Mouse (Mus musculus) forebrain, embryonic 13.5 days (tissue): ENCODE measurements at regions not wholly inside any gene's neighbourhood (a gene's known extent, or its start where the extent isn't known, plus 50 kb on each side); places are given as distances from the start of the nearest gene placed in this dataset.

Experiments
- ATAC-seq: fragments of 200-750 bp; cut with Nextera tagmentation; 2 replicates; pipeline ENCODE4 v1.8.0; 2017
- H3K27ac ChIP-seq: fragments of 300-500 bp; sonication (generic); 2 replicates; pipeline ENCODE4 v1.5.1; 2015; ENCODE audit warnings: inconsistent platforms, mild to moderate bottlenecking, moderate library complexity
- H3K27me3 ChIP-seq: fragments of 300-500 bp; sonication (generic); 2 replicates; pipeline ENCODE4 v1.6.1; 2015; ENCODE audit warnings: mild to moderate bottlenecking, inconsistent platforms
- H3K36me3 ChIP-seq: fragments of 300-500 bp; sonication (generic); 2 replicates; pipeline ENCODE4 v1.6.1; 2015; ENCODE audit warnings: mild to moderate bottlenecking, inconsistent platforms; ENCODE audit not compliant: poor library complexity, severe bottlenecking
- H3K4me1 ChIP-seq: fragments of 300-500 bp; sonication (generic); 2 replicates; pipeline ENCODE4 v1.6.1; 2015; ENCODE audit warnings: inconsistent platforms
- H3K4me2 ChIP-seq: fragments of 300-500 bp; sonication (generic); 2 replicates; pipeline ENCODE4 v1.6.1; 2015; ENCODE audit warnings: inconsistent platforms, mild to moderate bottlenecking, moderate library complexity
- H3K4me3 ChIP-seq: fragments of 300-500 bp; sonication (generic); 2 replicates; pipeline ENCODE4 v1.5.1; 2015; ENCODE audit warnings: mild to moderate bottlenecking, inconsistent platforms
- H3K9ac ChIP-seq: fragments of 300-500 bp; sonication (generic); 2 replicates; pipeline ENCODE4 v1.6.1; 2015; ENCODE audit warnings: mild to moderate bottlenecking, inconsistent platforms
- H3K9me3 ChIP-seq: fragments of 300-500 bp; sonication (generic); replicated peaks from 2 replicates; pipeline ENCODE4 v1.6.1; 2016; ENCODE audit warnings: inconsistent platforms
- WGBS: fragments of 180-500 bp; shearing (Covaris S2); methylation state at CpG from one replicate; pipeline ENCODE4 v1.1.7; 2015; 5-methylcytosine and 5-hydroxymethylcytosine counted together

- no peak overlapping the region for H3K4me2 ChIP-seq
- H3K9me3 ChIP-seq: no peaks in the 10 kb centered on the region
- 36% methylated on average over 1 of the region's 1 CpGs for WGBS
- no peak overlapping the region for H3K27ac ChIP-seq
- H3K9ac ChIP-seq: no peak overlapping the region
- H3K27me3 ChIP-seq: peaks cover 5% of the 10 kb centered on the region; the same call in 1 of the 2 replicates
- no peak overlapping the region for H3K4me3 ChIP-seq
- H3K4me1 ChIP-seq: 0 out of 2 replicates have a peak, but pooled peaks cover 3% of the 10 kb centered on the region
- no peaks in the 10 kb centered on the region for H3K36me3 ChIP-seq
- no peak for ATAC-seq
These were observed 57.2 kb downstream of the Foxa2 start for GRCm38 (mm10) chr2:147989616-147990015.

GRCm38 (mm10) chr2:147988586-147988985 lies 58.2 kb downstream of the Foxa2 start:
- H3K9me3 ChIP-seq: no peaks in the 10 kb centered on the region
- no peak overlapping the region for H3K27ac ChIP-seq
- no peaks in the 10 kb centered on the region for H3K36me3 ChIP-seq
- no peak overlapping the region for H3K4me2 ChIP-seq
- H3K4me3 ChIP-seq: no peak overlapping the region
- no peak for ATAC-seq
- 0 out of 2 replicates have a peak, but pooled peaks cover 5% of the 10 kb centered on the region for H3K4me1 ChIP-seq
- H3K9ac ChIP-seq: no peak overlapping the region
- peaks cover 5% of the 10 kb centered on the region; the same call in 1 of the 2 replicates for H3K27me3 ChIP-seq

- H3K36me3 ChIP-seq: no peaks in the 10 kb centered on the region
- H3K27ac ChIP-seq: no peak overlapping the region
- H3K9me3 ChIP-seq: no peaks in the 10 kb centered on the region; the same call in 1 of the 2 replicates
- H3K4me1 ChIP-seq: 0 out of 2 replicates have a peak, but pooled peaks cover 5% of the 10 kb centered on the region
- WGBS: 88% methylated on average over 2 of the region's 2 CpGs
- H3K4me2 ChIP-seq: no peak overlapping the region
- no peak overlapping the region for H3K4me3 ChIP-seq
- H3K9ac ChIP-seq: no peak overlapping the region
- ATAC-seq: no peak
- H3K27me3 ChIP-seq: peaks cover 5% of the 10 kb centered on the region; the same call in 1 of the 2 replicates
These were observed 61.6 kb downstream of the Foxa2 start for GRCm38 (mm10) chr2:147985261-147985575.

GRCm38 (mm10) chr2:147984547-147985260 lies 62.1 kb downstream of the Foxa2 start:
- Histone ChIP-seq H3K9me3 (no peaks in the 10 kb centered on the region; the same call in 1 of the 2 replicates), H3K27me3 (peaks cover 5% of the 10 kb centered on the region; the same call in 1 of the 2 replicates), H3K27ac (no peak overlapping the region), H3K4me1 (0 out of 2 replicates have a peak, but pooled peaks cover 5% of the 10 kb centered on the region), H3K4me2 (no peak overlapping the region), H3K9ac (no peak overlapping the region), H3K36me3 (no peaks in the 10 kb centered on the region), H3K4me3 (no peak overlapping the region)
- ATAC-seq: peak; percentile 36; the same call in 1 of the 2 replicates
- 46% methylated on average over 12 of the region's 12 CpGs for WGBS

GRCm38 (mm10) chr2:147980929-147981479 lies 65.8 kb downstream of the Foxa2 start:
- 35% methylated on average over 6 of the region's 6 CpGs for WGBS
- ATAC-seq: no peak
- Histone ChIP-seq H3K4me2 (no peak overlapping the region), H3K36me3 (no peaks in the 10 kb centered on the region), H3K9me3 (no peaks in the 10 kb centered on the region; the same call in 1 of the 2 replicates), H3K9ac (no peak overlapping the region), H3K27ac (no peak overlapping the region), H3K4me3 (no peak overlapping the region), H3K4me1 (0 out of 2 replicates have a peak, but pooled peaks cover 5% of the 10 kb centered on the region), H3K27me3 (peaks cover 9% of the 10 kb centered on the region)

- no peaks in the 10 kb centered on the region for H3K36me3 ChIP-seq
- no peak overlapping the region for H3K27ac ChIP-seq
- 0 out of 2 replicates have a peak, but pooled peaks cover 5% of the 10 kb centered on the region for H3K4me1 ChIP-seq
- 98% methylated on average over 1 of the region's 1 CpGs for whole genome bisulfite sequencing
- no peak overlapping the region for H3K9ac ChIP-seq
- no peaks in the 10 kb centered on the region; the same call in 1 of the 2 replicates for H3K9me3 ChIP-seq
- no peak overlapping the region for H3K4me2 ChIP-seq
- H3K27me3 ChIP-seq: peaks cover 8% of the 10 kb centered on the region
- no peak overlapping the region for H3K4me3 ChIP-seq
- ATAC-seq: no peak
These were observed 66.4 kb downstream of the Foxa2 start for GRCm38 (mm10) chr2:147980408-147980807.

- Histone ChIP-seq H3K36me3 (no peaks in the 10 kb centered on the region), H3K4me2 (no peak overlapping the region), H3K27me3 (peaks cover 3% of the 10 kb centered on the region; the same call in 1 of the 2 replicates), H3K4me3 (no peak overlapping the region), H3K4me1 (0 out of 2 replicates have a peak, but pooled peaks cover 4% of the 10 kb centered on the region), H3K9me3 (no peaks in the 10 kb centered on the region; the same call in 1 of the 2 replicates), H3K9ac (no peak overlapping the region), H3K27ac (no peak overlapping the region)
- 92% methylated on average over 4 of the region's 4 CpGs for WGBS
- ATAC-seq: no peak
These were observed 67.0 kb downstream of the Foxa2 start for GRCm38 (mm10) chr2:147979660-147980364.

GRCm38 (mm10) chr2:147979001-147979400 lies 67.8 kb downstream of the Foxa2 start:
- Histone ChIP-seq H3K9me3 (no peaks in the 10 kb centered on the region; the same call in 1 of the 2 replicates), H3K4me2 (no peak overlapping the region), H3K36me3 (no peaks in the 10 kb centered on the region), H3K4me1 (no peaks in the 10 kb centered on the region), H3K27me3 (peaks cover 3% of the 10 kb centered on the region; the same call in 1 of the 2 replicates), H3K27ac (no peak overlapping the region), H3K4me3 (no peak overlapping the region), H3K9ac (no peak overlapping the region)
- WGBS: 84% methylated on average over 1 of the region's 1 CpGs
- no peak for ATAC-seq

- Histone ChIP-seq H3K27ac (no peak overlapping the region), H3K4me2 (no peak overlapping the region)
These were observed 72.0 kb downstream of the Foxa2 start for GRCm38 (mm10) chr2:147974776-147975175.

GRCm38 (mm10) chr2:147968671-147969070 lies 78.1 kb downstream of the Foxa2 start:
- Histone ChIP-seq H3K36me3 (no peaks in the 10 kb centered on the region), H3K9me3 (no peaks in the 10 kb centered on the region), H3K27me3 (no peaks in the 10 kb centered on the region), H3K4me2 (peak overlapping the region; percentile 36), H3K27ac (no peak overlapping the region), H3K9ac (no peak overlapping the region), H3K4me1 (peaks cover 16% of the 10 kb centered on the region; the same call in 1 of the 2 replicates), H3K4me3 (no peak overlapping the region)
- ATAC-seq: peak; percentile 43; the same call in 1 of the 2 replicates
- WGBS: 10% methylated on average over 10 of the region's 10 CpGs

More at GRCm38 (mm10) chr2:147974776-147975175, 72.0 kb downstream of the Foxa2 start:
- Histone ChIP-seq H3K36me3 (no peaks in the 10 kb centered on the region), H3K9me3 (no peaks in the 10 kb centered on the region), H3K27me3 (peaks cover 3% of the 10 kb centered on the region; the same call in 1 of the 2 replicates), H3K4me1 (no peaks in the 10 kb centered on the region), H3K9ac (no peak overlapping the region), H3K4me3 (no peak overlapping the region)
- 71% methylated on average over 2 of the region's 2 CpGs for WGBS
- no peak for ATAC-seq

- 35% methylated on average over 9 of the region's 9 CpGs for WGBS
- H3K27me3 ChIP-seq: no peaks in the 10 kb centered on the region
- H3K4me2 ChIP-seq: peak overlapping the region; percentile 36
- H3K9me3 ChIP-seq: no peaks in the 10 kb centered on the region
- no peak overlapping the region for H3K4me3 ChIP-seq
- no peaks in the 10 kb centered on the region for H3K36me3 ChIP-seq
- no peak for ATAC-seq
- H3K9ac ChIP-seq: no peak overlapping the region
- peaks cover 16% of the 10 kb centered on the region; the same call in 1 of the 2 replicates for H3K4me1 ChIP-seq
- H3K27ac ChIP-seq: no peak overlapping the region
These were observed 78.8 kb downstream of the Foxa2 start for GRCm38 (mm10) chr2:147967829-147968529.
